Mouse (Mus musculus) testis, adult 2 months (tissue): ENCODE data around the gene Gse1. TPM values are rescaled to one million over a fixed set of nuclear protein-coding genes. Genes with fewer than 3 reads are reported as not detected.

Experiments
- H3K27ac ChIP-seq: fragments of 200-500 bp; 2 replicates; pipeline ENCODE4 v1.5.1; 2012; ENCODE audit warnings: low read depth, low read length; ENCODE audit not compliant: control insufficient read depth, insufficient read depth
- H3K27me3 ChIP-seq: fragments of 200-500 bp; 2 replicates; pipeline ENCODE4 v1.6.1; 2012; ENCODE audit warnings: mild to moderate bottlenecking, low read length, moderate library complexity; ENCODE audit not compliant: control insufficient read depth, insufficient read depth
- H3K36me3 ChIP-seq: fragments of 200-500 bp; 2 replicates; pipeline ENCODE4 v1.6.1; 2012; ENCODE audit warnings: mild to moderate bottlenecking, low read length; ENCODE audit not compliant: control insufficient read depth, insufficient read depth
- H3K4me1 ChIP-seq: fragments of 200-500 bp; 2 replicates; pipeline ENCODE4 v1.6.1; 2012; ENCODE audit warnings: low read length; ENCODE audit not compliant: control insufficient read depth, insufficient read depth
- H3K4me3 ChIP-seq: fragments of 200-500 bp; 2 replicates; pipeline ENCODE4 v1.5.1; 2012; ENCODE audit warnings: low read depth, mild to moderate bottlenecking, low read length, moderate library complexity, mixed read lengths; ENCODE audit not compliant: control insufficient read depth
- CTCF ChIP-seq: fragments of 200-500 bp; IDR thresholded peaks from 2 replicates; pipeline ENCODE4 v1.5.1; 2012; ENCODE audit warnings: low read depth, mild to moderate bottlenecking, inconsistent platforms, low read length, moderate library complexity; ENCODE audit not compliant: control insufficient read depth, insufficient read depth, insufficient replicate concordance
- POLR2A ChIP-seq: fragments of 200-500 bp; IDR thresholded peaks from 2 replicates; pipeline ENCODE4 v1.6.1; 2012; ENCODE audit warnings: low read depth, mild to moderate bottlenecking, inconsistent platforms, low read length, moderate library complexity; ENCODE audit not compliant: control insufficient read depth
- polyA plus RNA-seq: library from polyadenylated mRNA; depleted of rRNA; stranded (reverse); fragments of >200 nt; gene quantifications from 2 replicates; pipeline ENCODE4 v1.2.3, GENCODE M21; 2012

Gse1 gene
- polyA plus RNA-seq, 1 experiment, result 4.0 TPM

GRCm38 (mm10) chr8:120569123-120569522, 340.9 kb downstream of the Gse1 start:
- Histone ChIP-seq H3K4me1 (no peaks in the 10 kb centered on the region), H3K27me3 (no peaks in the 10 kb centered on the region), H3K27ac (no peak overlapping the region), H3K36me3 (peaks cover 1% of the 10 kb centered on the region; the same call in 1 of the 2 replicates), H3K4me3 (no peak overlapping the region)
- no peak for TF ChIP-seq POLR2A
- no peak for TF ChIP-seq CTCF

- no peak for TF ChIP-seq POLR2A
- peak; percentile 84 for TF ChIP-seq CTCF
- Histone ChIP-seq H3K4me3 (no peak overlapping the region), H3K27ac (no peak overlapping the region), H3K4me1 (no peaks in the 10 kb centered on the region), H3K27me3 (no peaks in the 10 kb centered on the region), H3K36me3 (peaks cover 1% of the 10 kb centered on the region; the same call in 1 of the 2 replicates)
Observed at GRCm38 (mm10) chr8:120569939-120570715, 341.9 kb downstream of the Gse1 start.

- H3K27me3 ChIP-seq, result no peaks in the 10 kb centered on the region
- TF ChIP-seq POLR2A, result no peak
- no peak for TF ChIP-seq CTCF
- no peaks in the 10 kb centered on the region for H3K4me1 ChIP-seq
- H3K36me3 ChIP-seq, result peaks cover 1% of the 10 kb centered on the region; the same call in 1 of the 2 replicates
- no peak overlapping the region for H3K27ac ChIP-seq
- H3K4me3 ChIP-seq, result no peak overlapping the region
Observed at GRCm38 (mm10) chr8:120571561-120571960, 343.3 kb downstream of the Gse1 start.

GRCm38 (mm10) chr8:120572534-120572933, 344.3 kb downstream of the Gse1 start:
- Histone ChIP-seq H3K4me1 (no peaks in the 10 kb centered on the region), H3K27ac (no peak overlapping the region), H3K27me3 (no peaks in the 10 kb centered on the region), H3K36me3 (peaks cover 1% of the 10 kb centered on the region; the same call in 1 of the 2 replicates), H3K4me3 (no peak overlapping the region)
- TF ChIP-seq CTCF (no peak), POLR2A (no peak)

- Histone ChIP-seq H3K27ac (no peak overlapping the region), H3K36me3 (no peaks in the 10 kb centered on the region), H3K4me3 (no peak overlapping the region), H3K27me3 (no peaks in the 10 kb centered on the region), H3K4me1 (no peaks in the 10 kb centered on the region)
- TF ChIP-seq CTCF (no peak), POLR2A (no peak)
Observed at GRCm38 (mm10) chr8:120573866-120574265, 345.6 kb downstream of the Gse1 start.

- Histone ChIP-seq H3K27me3 (no peaks in the 10 kb centered on the region), H3K4me1 (no peaks in the 10 kb centered on the region), H3K36me3 (no peaks in the 10 kb centered on the region), H3K27ac (no peak overlapping the region), H3K4me3 (no peak overlapping the region)
- no peak for TF ChIP-seq POLR2A
- no peak for TF ChIP-seq CTCF
Observed at GRCm38 (mm10) chr8:120574941-120575340, 346.7 kb downstream of the Gse1 start.

GRCm38 (mm10) chr8:120575801-120576200, 347.5 kb downstream of the Gse1 start:
- TF ChIP-seq CTCF (no peak), POLR2A (no peak)
- no peak overlapping the region for H3K4me3 ChIP-seq
- H3K27ac ChIP-seq, result no peak overlapping the region
- no peaks in the 10 kb centered on the region for H3K4me1 ChIP-seq
- H3K36me3 ChIP-seq, result no peaks in the 10 kb centered on the region
- H3K27me3 ChIP-seq, result no peaks in the 10 kb centered on the region
